Mouse (Mus musculus) hindbrain, postnatal 0 days (tissue): Measurements from ENCODE around the gene Asic4. TPM values are rescaled to one million over a fixed set of nuclear protein-coding genes. Genes with fewer than 3 reads are reported as not detected.

ENCODE experiments used
- ATAC-seq: fragments of 200-750 bp; cut with Nextera tagmentation; 2 replicates; pipeline ENCODE4 v1.8.0; 2017; ENCODE audit warnings: mild to moderate bottlenecking, moderate TSS enrichment, moderate library complexity
- DNase-seq: peaks from one replicate; pipeline ENCODE4 v3.0.0-alpha.2; 2015; ENCODE audit warnings: low spot score
- H3K27ac ChIP-seq: fragments of 300-500 bp; sonication (generic); 2 replicates; pipeline ENCODE4 v1.5.1; 2014; ENCODE audit warnings: mild to moderate bottlenecking
- H3K27me3 ChIP-seq: fragments of 300-500 bp; sonication (generic); 2 replicates; pipeline ENCODE4 v1.6.1; 2014; ENCODE audit warnings: low read length, mixed read lengths; ENCODE audit not compliant: insufficient read depth
- H3K36me3 ChIP-seq: fragments of 300-500 bp; sonication (generic); 2 replicates; pipeline ENCODE4 v1.6.1; 2014; ENCODE audit warnings: low read length, mixed read lengths; ENCODE audit not compliant: insufficient read depth
- H3K4me1 ChIP-seq: fragments of 300-500 bp; sonication (generic); 2 replicates; pipeline ENCODE4 v1.6.1; 2014; ENCODE audit warnings: antibody characterized with exemption, low read length, mixed read lengths; ENCODE audit not compliant: insufficient read depth
- H3K4me2 ChIP-seq: fragments of 300-500 bp; sonication (generic); 2 replicates; pipeline ENCODE4 v1.6.1; 2014; ENCODE audit warnings: low read depth, mild to moderate bottlenecking, low read length, moderate library complexity, mixed read lengths
- H3K4me3 ChIP-seq: fragments of 300-500 bp; sonication (generic); 2 replicates; pipeline ENCODE4 v1.5.1; 2014; ENCODE audit warnings: low read length
- H3K9ac ChIP-seq: fragments of 300-500 bp; sonication (generic); replicated peaks from 2 replicates; pipeline ENCODE4 v1.6.1; 2014; ENCODE audit warnings: mild to moderate bottlenecking, low read length, moderate library complexity, mixed read lengths
- H3K9me3 ChIP-seq: fragments of 300-500 bp; sonication (generic); 2 replicates; pipeline ENCODE4 v1.6.1; 2016; ENCODE audit warnings: low read length, mixed read lengths
- CTCF ChIP-seq: IDR thresholded peaks from 2 replicates; pipeline ENCODE4 v1.5.1; 2016; ENCODE audit warnings: antibody characterized with exemption, control low read depth, low read depth
- WGBS: fragments of 180-500 bp; shearing (Covaris S2); extraction: QIAGEN DNeasy Blood & Tissue Kit; methylation state at CpG from one replicate; pipeline ENCODE4 v1.1.7; 2014; 5-methylcytosine and 5-hydroxymethylcytosine counted together
- polyA plus RNA-seq: library from polyadenylated mRNA; unstranded; fragments of >200 nt; fragmentation: Nextera tagmentation; extraction: Ambion mirVana; gene quantifications from 2 replicates; pipeline ENCODE4 v1.2.1, GENCODE M21; 2015
- total RNA-seq: library from RNA; depleted of rRNA; stranded (reverse); fragments of >200 nt; gene quantifications from 2 replicates; pipeline ENCODE4 v1.2.3, GENCODE M21; 2014

Gene Asic4
- total and polyA plus RNA-seq, 2 experiments from 2014 or later = 21.0 to 74.1 TPM

DNA sequence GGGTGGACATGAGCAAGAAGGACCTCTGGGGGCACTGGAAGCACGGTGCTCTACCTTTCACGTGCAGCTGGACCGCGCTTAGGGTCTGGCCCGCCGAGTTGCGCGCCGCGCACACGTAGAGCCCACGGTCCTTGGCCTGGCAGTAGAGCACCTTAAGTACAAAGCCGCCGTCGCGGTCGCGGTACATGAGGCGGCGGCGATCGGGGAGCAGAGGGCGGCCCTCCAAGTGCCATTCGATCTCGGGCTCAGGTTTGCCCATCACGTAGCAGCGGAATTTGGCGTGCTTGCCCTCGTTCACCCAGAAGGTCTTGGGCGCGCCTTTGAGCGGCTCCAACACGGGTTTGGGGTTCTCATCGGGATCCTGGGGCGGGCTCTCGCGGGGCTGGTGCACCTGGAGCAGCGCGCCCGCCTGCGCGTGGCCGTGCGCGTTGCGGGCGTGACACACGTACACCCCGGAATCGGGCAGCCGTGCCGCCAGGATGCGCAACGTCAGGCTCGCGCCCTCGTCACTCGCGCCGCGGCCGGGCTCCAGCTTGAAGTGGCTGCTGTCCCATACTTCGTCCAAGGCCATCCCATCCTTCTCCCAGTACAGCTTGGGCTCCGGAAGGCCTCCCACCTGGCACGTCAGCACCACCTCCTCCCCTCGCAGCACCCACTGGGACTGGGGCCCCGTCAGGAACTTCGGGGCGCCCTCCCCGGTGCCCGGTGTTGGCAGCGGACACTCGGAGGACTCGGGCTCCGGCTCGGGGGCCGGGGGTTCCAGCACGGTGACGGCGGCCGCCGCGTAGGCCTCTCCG is 55.1 kb downstream of the Asic4 start:
- H3K27me3 ChIP-seq = no peaks in the 10 kb centered on the region
- WGBS = under 1% methylated on average over 83 of the region's 84 CpGs
- peak; percentile 88 for ATAC-seq

DNA sequence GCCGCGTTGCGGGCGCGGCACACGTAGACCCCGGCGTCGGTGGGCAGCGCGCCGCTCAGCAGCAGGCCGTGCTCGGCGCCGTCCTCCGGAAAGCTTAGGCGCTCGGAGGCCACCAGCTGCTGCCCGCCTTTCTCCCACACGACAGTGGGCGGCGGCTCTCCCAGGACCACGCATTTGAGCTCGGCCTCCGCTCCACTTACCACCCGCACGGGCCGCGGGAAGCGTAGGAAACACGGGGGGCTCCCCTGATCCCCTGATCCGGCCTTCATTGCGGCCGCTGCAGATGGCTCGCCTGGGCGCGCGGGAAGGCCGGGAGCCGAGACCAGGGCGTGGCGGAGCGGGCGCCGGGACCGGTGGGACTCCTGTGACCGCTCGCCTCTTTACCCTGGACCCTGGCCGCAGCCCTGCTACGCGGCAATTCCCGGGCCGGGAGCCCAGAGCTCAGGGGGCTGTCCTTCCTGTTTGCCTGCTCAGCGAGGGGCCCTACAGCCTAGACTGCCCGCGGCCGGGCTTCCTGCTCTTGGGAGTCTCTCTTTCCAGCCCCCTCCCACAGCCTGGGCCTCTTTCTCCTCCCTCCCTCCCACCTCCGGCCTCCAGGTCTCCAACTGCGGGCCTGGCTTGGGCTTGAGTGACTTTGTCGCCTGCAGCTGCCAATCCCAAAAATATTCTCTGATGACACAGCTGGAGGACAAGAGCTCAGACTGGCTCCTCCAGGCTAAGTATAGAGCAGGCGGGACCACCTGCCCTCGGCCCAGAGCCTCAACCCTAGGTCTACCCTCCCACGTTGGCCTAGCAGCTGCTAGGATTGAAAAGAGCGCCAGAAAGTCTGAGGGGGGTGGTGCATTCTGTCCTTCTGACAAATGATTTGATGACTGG is 56.0 kb downstream of the Asic4 start, which contains the start of gene Obsl1:
Gene Obsl1 (minus strand): TSS at position 497 of the 876 bp plus-strand sequence.
- peak within 1 kb of the TSS; percentile 77 for H3K4me3 ChIP-seq
- no peaks in the 10 kb centered on the region for H3K27me3 ChIP-seq
- peak within 1 kb of the TSS; percentile 89 for H3K27ac ChIP-seq
- 1% methylated on average over 60 of the region's 65 CpGs for WGBS
- H3K4me2 ChIP-seq = peak within 1 kb of the TSS; percentile 89
- no peaks in the 10 kb centered on the region; the same call in 1 of the 2 replicates for H3K36me3 ChIP-seq
- no peaks in the 10 kb centered on the region for H3K9me3 ChIP-seq
- TF ChIP-seq CTCF = no peak
- peak within 1 kb of the TSS; percentile 96 for H3K9ac ChIP-seq
- DNase-seq = peak; percentile 74
- 0 out of 2 replicates have a peak, but pooled peaks cover 11% of the 10 kb centered on the region for H3K4me1 ChIP-seq
- ATAC-seq = peak; percentile 75

More for the DNA sequence above, 55.1 kb downstream of the Asic4 start:
- DNase-seq = peak; percentile 89
- peak overlapping the region; percentile 89 for H3K4me2 ChIP-seq
- 0 out of 2 replicates have a peak, but pooled peaks cover 11% of the 10 kb centered on the region for H3K4me1 ChIP-seq
- H3K9ac ChIP-seq = peak overlapping the region; percentile 96
- peaks cover 4% of the 10 kb centered on the region; the same call in 1 of the 2 replicates for H3K36me3 ChIP-seq
- no peak for TF ChIP-seq CTCF
- H3K27ac ChIP-seq = peak overlapping the region; percentile 89
- H3K9me3 ChIP-seq = no peaks in the 10 kb centered on the region
- peak overlapping the region; percentile 77 for H3K4me3 ChIP-seq

DNA sequence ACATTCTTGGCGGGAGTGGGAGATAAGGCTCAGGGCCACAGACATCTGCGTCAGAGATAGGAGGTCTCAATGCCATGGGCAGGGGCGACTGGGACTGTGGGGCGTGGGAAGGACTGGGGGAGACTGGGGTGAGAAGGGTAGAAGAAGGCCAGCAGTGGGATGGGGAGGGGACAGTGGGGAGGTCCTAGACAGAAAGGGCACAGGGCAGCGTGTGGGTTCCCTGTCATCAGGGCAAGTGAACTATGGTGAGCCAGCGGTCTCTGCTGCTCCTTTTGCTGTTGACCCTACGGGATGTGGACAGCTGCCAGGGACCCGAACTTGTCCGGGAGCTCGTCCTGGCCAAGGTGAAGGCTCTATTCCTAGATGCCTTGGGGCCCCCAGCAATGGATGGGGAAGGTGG is 56.8 kb downstream of the Asic4 start, which contains the start of gene Inha:
Gene Inha (plus strand): TSS at position 72 of the 400 bp plus-strand sequence.
- ATAC-seq = no peak
- Histone ChIP-seq H3K4me2 (peak within 1 kb of the TSS; percentile 89), H3K9ac (peak within 1 kb of the TSS; percentile 96), H3K27ac (peak within 1 kb of the TSS; percentile 89), H3K27me3 (no peaks in the 10 kb centered on the region), H3K4me1 (0 out of 2 replicates have a peak, but pooled peaks cover 11% of the 10 kb centered on the region), H3K9me3 (no peaks in the 10 kb centered on the region), H3K36me3 (no peaks in the 10 kb centered on the region), H3K4me3 (peak within 1 kb of the TSS; percentile 77)
- no peak for TF ChIP-seq CTCF
- no peak for DNase-seq
- WGBS = 79% methylated on average over 10 of the region's 10 CpGs

DNA sequence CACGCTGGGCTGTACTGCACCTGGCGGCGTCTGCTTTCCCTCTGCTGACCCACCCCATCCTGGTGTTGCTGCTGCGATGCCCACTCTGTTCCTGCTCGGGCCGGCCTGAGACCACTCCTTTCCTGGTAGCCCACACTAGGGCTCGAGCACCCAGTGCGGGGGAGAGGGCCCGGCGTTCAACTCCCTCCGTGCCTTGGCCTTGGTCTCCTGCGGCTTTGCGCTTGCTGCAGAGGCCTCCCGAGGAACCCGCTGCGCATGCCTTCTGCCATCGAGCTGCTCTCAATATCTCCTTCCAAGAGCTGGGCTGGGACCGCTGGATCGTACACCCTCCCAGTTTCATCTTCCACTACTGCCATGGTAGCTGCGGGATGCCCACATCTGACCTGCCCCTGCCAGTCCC is 59.4 kb downstream of the Asic4 start:
- Histone ChIP-seq H3K4me3 (no peak overlapping the region), H3K9me3 (no peaks in the 10 kb centered on the region), H3K27me3 (no peaks in the 10 kb centered on the region), H3K36me3 (no peaks in the 10 kb centered on the region), H3K9ac (no peak overlapping the region), H3K4me1 (0 out of 2 replicates have a peak, but pooled peaks cover 7% of the 10 kb centered on the region), H3K27ac (no peak overlapping the region), H3K4me2 (no peak overlapping the region)
- ATAC-seq (no peak), DNase-seq (no peak)
- 49% methylated on average over 20 of the region's 20 CpGs for WGBS
- no peak for TF ChIP-seq CTCF

DNA sequence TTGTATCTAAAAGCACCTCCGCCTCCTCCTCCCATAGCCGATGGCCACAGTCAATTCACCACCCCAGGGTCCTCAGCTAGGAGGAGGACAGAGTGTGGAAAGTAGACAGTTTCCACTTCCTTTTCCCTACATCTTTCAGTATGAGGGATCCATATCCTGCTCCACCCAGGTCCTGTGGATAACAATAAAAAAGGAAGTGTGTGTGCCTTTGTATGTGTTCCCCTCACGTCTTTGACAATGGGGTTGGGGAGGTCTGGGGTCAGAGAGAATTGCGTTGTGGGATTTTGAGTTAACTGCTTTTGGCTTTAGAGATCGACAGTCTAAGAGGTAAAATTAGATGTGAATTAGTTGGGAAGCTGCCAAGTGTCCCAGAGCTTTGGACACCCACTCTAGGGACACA is 59.9 kb downstream of the Asic4 start:
- Histone ChIP-seq H3K27ac (no peak overlapping the region), H3K27me3 (no peaks in the 10 kb centered on the region), H3K9me3 (no peaks in the 10 kb centered on the region), H3K4me3 (no peak overlapping the region), H3K36me3 (no peaks in the 10 kb centered on the region), H3K4me2 (no peak overlapping the region), H3K4me1 (0 out of 2 replicates have a peak, but pooled peaks cover 6% of the 10 kb centered on the region), H3K9ac (no peak overlapping the region)
- 68% methylated on average over 5 of the region's 5 CpGs for WGBS
- no peak for DNase-seq
- TF ChIP-seq CTCF = no peak
- no peak for ATAC-seq

DNA sequence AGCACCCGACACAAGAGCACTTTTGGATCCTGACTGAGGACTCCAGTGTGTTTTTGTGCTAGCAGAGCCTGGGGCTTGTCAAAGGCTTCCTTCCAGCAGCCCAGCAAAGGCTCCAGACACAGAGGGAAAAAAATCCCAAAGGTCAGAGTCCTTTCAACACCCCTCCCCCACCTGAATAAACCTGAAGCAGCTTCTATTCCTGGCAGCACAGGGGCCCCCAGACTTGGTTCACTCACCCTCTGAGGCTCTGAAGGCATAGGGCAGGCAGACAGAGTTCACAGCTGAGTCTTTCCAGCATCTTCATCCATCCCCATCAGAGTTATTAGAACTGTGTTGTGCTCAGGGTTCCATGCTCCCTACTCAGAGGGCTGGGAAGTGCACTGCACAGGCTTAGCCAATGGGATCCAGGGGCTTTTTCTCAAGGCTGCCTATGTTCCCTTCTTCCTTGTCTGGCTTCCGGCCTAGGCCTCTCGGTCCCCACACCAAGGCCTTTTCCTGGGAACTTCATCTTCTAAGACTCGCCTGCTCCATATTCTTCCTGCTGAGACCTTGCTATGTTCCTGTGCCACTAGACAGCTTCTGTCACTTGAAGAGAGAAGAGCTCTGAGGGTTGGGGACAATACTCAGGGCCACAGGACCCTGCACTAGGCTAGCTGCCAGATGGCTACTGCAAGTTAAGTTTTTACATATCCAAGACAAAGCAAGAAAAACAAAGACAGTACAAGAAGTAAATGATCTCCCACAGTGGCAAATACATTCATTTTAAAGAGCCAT is 61.4 kb downstream of the Asic4 start:
- H3K4me3 ChIP-seq = no peak overlapping the region
- no peaks in the 10 kb centered on the region for H3K9me3 ChIP-seq
- H3K27ac ChIP-seq = no peak overlapping the region
- WGBS = 47% methylated on average over 4 of the region's 4 CpGs
- H3K4me2 ChIP-seq = no peak overlapping the region
- H3K4me1 ChIP-seq = 0 out of 2 replicates have a peak, but pooled peaks cover 3% of the 10 kb centered on the region
- ATAC-seq (no peak), DNase-seq (no peak)
- H3K27me3 ChIP-seq = no peaks in the 10 kb centered on the region
- no peak for TF ChIP-seq CTCF
- H3K9ac ChIP-seq = no peak overlapping the region
- H3K36me3 ChIP-seq = no peaks in the 10 kb centered on the region
